Mouse (Mus musculus) liver, embryonic 12.5 days (tissue): ENCODE data around the gene Nupl1. TPM values are rescaled to one million over a fixed set of nuclear protein-coding genes. Genes with fewer than 3 reads are reported as not detected.

Source experiments
- ATAC-seq: fragments of 200-750 bp; cut with Nextera tagmentation; 2 replicates; pipeline ENCODE4 v1.8.0; 2017; ENCODE audit warnings: moderate number of reproducible peaks, mild to moderate bottlenecking, moderate library complexity
- H3K27ac ChIP-seq: fragments of 300-500 bp; sonication (generic); 2 replicates; pipeline ENCODE4 v1.5.1; 2016; ENCODE audit warnings: mild to moderate bottlenecking
- H3K27me3 ChIP-seq: fragments of 300-500 bp; sonication (generic); replicated peaks from 2 replicates; pipeline ENCODE4 v1.6.1; 2016; ENCODE audit warnings: mild to moderate bottlenecking, moderate library complexity
- H3K36me3 ChIP-seq: fragments of 300-500 bp; sonication (generic); 2 replicates; pipeline ENCODE4 v1.6.1; 2016; ENCODE audit warnings: mild to moderate bottlenecking, moderate library complexity
- H3K4me1 ChIP-seq: fragments of 300-500 bp; sonication (generic); 2 replicates; pipeline ENCODE4 v1.6.1; 2016
- H3K4me2 ChIP-seq: fragments of 300-500 bp; sonication (generic); 2 replicates; pipeline ENCODE4 v1.6.1; 2016; ENCODE audit warnings: mild to moderate bottlenecking, moderate library complexity
- H3K4me3 ChIP-seq: fragments of 300-500 bp; sonication (generic); 2 replicates; pipeline ENCODE4 v1.5.1; 2016; ENCODE audit warnings: mild to moderate bottlenecking, moderate library complexity
- H3K9ac ChIP-seq: fragments of 300-500 bp; sonication (generic); 2 replicates; pipeline ENCODE4 v1.6.1; 2016; ENCODE audit warnings: mild to moderate bottlenecking, moderate library complexity
- H3K9me3 ChIP-seq: fragments of 300-500 bp; sonication (generic); replicated peaks from 2 replicates; pipeline ENCODE4 v1.6.1; 2016; ENCODE audit warnings: mild to moderate bottlenecking, moderate library complexity
- WGBS: fragments of 180-500 bp; shearing (Covaris S2); methylation state at CpG from one replicate; pipeline ENCODE4 v1.1.7; 2016; ENCODE audit not compliant: insufficient replicate concordance; 5-methylcytosine and 5-hydroxymethylcytosine counted together
- microRNA counts: library from miRNA; unstranded; fragments of <30 nt; microRNA quantifications from one replicate; lab custom pipeline; 2017
- microRNA-seq: library from miRNA; unstranded; fragments of <30 nt; microRNA quantifications from one replicate; pipeline ENCODE4, GENCODE M21; 2017
- polyA plus RNA-seq: library from polyadenylated mRNA; unstranded; fragments of >200 nt; fragmentation: Nextera tagmentation; extraction: Ambion mirVana; gene quantifications from 2 replicates; pipeline ENCODE4 v1.2.1, GENCODE M21; 2016

Nupl1 gene
- polyA plus RNA-seq, 1 experiment from 2014 or later: not detected

GRCm38 (mm10) chr14:60135801-60136200 lies 115.4 kb downstream of the Nupl1 start:
- Histone ChIP-seq H3K27me3 (no peaks in the 10 kb centered on the region), H3K4me3 (no peak overlapping the region), H3K4me1 (no peaks in the 10 kb centered on the region), H3K27ac (no peak overlapping the region), H3K9ac (no peak overlapping the region), H3K4me2 (no peak overlapping the region), H3K36me3 (no peaks in the 10 kb centered on the region), H3K9me3 (no peaks in the 10 kb centered on the region)
- ATAC-seq: no peak
- 60% methylated on average over 4 of the region's 4 CpGs for WGBS

GRCm38 (mm10) chr14:60134720-60135119 lies 116.5 kb downstream of the Nupl1 start:
- WGBS: 74% methylated on average over 9 of the region's 9 CpGs
- Histone ChIP-seq H3K9me3 (no peaks in the 10 kb centered on the region), H3K9ac (no peak overlapping the region), H3K4me2 (no peak overlapping the region), H3K4me1 (no peaks in the 10 kb centered on the region), H3K27me3 (no peaks in the 10 kb centered on the region), H3K4me3 (no peak overlapping the region), H3K27ac (no peak overlapping the region), H3K36me3 (no peaks in the 10 kb centered on the region)
- ATAC-seq: no peak

MicroRNAs encoded within 50 kb of the gene (microRNA counts, 519-probe panel; counts per million panel counts)
- 582 counts per million, percentile 70 among the panel's probes with 10 or more counts for microRNA mmu-miR-719 (lab: Ali Mortazavi, UCI)

Small RNA genes lying within 50 kb of the gene (microRNA-seq; reads per million reads assigned to microRNA genes)
- gene Mir719: not detected

Other genes with a start within 250 kb of the Nupl1 start
- gene Atp8a2, start 54.3 kb downstream of the Nupl1 start, polyA plus RNA-seq: 2.0 and 3.3 TPM in 2 replicates
- gene Gm49336, start 76 bp upstream of the Nupl1 start, polyA plus RNA-seq: 50.9 and 53.1 TPM in 2 replicates
- 16.7 and 17.9 TPM in 2 replicates for gene Mtmr6, start 13.8 kb upstream of the Nupl1 start, polyA plus RNA-seq
- 0.49 and 0.50 TPM in 2 replicates for gene Amer2, start 121.8 kb upstream of the Nupl1 start, polyA plus RNA-seq